Mouse (Mus musculus): ENCODE measurements around the gene Rin1. TPM values are rescaled to one million over a fixed set of nuclear protein-coding genes. Genes with fewer than 3 reads are reported as not detected.

Gene Rin1
- total RNA-seq, 2 experiments from 2014 or later = 0.15 to 0.65 TPM

DNA sequence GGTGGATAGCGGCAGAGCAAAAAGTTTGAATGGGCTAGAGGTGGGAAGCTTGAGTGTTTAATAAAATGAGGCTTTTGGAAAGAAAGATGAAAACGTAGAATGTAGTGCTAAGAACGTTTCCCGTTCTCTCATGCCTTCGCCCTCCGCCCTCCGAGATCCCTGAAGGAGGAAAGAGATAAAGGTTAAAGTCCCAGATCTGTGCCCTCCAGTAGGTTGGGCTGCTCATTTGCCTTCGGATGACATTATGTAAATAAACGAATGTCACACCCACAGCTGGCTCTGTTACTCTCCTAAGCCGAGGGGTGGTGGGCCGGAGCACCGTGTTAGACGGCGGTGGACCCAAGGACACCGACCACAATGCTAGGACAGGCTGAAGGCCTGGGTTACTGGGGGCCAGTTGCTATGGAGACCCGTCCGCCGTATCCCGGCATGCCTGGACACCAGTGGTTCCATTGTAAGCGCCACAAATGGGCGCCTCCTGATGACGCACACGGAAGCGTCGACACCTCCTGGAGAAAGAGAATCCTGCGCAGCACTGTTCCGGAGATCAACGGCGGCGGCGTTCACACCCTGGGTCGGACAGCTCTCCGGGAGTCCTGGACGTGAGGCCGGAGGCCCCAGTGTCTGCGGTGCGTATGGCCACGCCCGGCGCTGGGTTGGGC is 9.3 kb upstream of the Rin1 start, which contains the start of gene Brms1:
Gene Brms1 (plus strand): TSS at position 493 of the 662 bp plus-strand sequence.
- peak; percentile 85 for ATAC-seq (ENCODE audit: poor library complexity, severe bottlenecking)

DNA sequence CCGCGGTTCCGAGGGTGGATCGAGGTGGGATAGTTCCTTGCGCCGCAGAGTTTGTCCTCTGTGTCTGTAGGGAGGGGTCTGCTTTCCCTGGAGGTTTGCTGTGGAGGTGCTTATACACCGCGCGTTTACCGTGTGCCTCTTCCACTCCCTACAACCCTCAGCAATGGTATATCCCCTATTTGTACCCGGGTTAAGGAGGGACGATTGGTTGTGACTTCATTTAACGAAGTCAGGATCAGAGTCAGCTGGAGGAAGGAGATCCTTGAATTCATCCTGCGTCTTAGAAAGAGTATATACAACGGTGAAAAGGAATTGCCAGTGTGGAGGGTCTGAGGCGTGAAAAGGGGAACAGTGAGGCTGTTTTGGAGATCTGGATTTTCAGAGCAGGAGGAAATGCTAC is 8.7 kb upstream of the Rin1 start:
- ATAC-seq (ENCODE audit: poor library complexity, severe bottlenecking) = peak; percentile 4; the same call in 1 of the 2 replicates

DNA sequence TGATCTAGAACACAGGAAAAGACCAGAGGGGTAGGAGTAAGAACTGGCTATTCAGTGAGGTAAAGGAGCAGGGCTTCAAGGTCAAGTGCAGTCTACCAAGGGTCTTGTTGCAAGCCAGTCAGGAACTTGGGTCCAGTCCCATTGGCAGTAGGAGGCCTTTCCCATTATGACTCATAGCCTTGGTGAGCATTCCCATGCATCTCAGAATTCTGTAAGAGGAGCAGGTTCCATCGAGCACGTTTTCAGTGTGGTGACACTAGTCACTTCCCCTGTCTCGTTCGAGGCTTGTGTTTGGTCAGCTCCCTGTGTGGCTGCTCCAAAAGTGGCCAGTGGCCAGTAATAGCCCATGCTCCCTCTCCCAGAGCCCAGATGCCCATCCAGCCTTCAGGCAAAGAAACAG is 4.8 kb upstream of the Rin1 start:
- ATAC-seq (ENCODE audit: poor library complexity, severe bottlenecking) = no peak

DNA sequence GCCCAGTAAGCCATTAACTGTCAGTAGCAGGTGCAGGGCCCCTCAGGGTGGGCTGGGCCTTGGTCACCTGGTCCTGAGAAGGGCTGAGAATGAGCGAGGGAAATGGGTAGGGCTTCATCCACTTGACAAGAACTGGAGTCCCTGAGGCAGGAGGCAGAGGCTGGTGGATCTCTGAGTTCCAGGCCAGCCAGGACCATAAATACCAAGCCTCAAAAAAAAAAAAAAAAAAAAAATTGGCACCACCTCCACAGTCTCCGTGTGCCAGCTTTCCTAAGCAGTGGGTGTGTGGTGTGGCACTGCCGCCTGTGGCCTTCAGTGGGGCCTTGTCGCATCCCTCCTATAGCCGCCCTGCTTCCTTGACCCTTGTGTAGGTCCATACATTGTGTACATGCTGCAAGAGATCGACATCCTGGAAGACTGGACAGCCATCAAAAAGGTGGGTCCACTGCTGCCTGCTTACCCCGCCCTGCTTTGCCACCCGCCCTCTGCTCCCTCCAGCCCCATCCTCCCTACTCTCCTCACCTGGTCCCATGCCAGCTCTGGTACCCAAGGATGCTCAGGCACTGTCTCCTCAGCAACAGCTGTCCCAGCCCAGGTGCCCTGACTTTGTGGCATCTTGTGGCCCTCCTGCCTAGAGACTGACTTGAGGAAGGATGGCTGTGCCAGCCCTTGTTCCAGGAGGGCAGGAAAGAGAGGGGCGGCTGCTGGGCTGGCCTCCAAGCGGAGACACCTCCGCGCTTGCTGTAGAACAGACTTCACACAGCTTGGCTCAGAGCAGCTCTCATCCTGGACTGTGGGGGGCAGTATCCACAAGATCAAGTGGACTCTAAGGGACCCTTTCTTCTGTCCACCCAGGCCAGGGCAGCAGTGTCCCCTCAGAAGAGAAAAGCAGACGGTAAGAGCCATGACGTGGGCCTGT is 1.9 kb upstream of the Rin1 start:
- ATAC-seq (ENCODE audit: poor library complexity, severe bottlenecking) = no peak

DNA sequence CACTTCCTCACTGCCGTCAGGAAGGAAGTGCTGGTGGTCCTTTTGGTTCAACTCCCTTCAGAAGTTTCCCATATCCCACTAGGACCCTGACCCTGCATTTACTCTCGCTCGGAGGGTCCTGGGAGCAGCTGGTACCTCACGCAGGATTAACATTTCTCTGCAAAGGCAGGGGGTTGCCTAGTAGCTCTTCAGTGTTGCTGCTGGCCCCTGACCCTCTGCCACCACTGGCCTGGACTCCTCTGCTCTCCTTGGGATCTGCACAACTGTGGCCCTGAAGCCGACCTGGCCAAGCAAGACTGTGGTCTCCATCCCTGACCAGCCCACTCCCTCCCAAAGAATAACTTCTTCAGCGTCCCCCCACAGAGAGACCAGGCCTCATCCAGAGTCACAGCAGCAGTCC is 956 bp upstream of the Rin1 start:
- ATAC-seq (ENCODE audit: poor library complexity, severe bottlenecking) = no peak

DNA sequence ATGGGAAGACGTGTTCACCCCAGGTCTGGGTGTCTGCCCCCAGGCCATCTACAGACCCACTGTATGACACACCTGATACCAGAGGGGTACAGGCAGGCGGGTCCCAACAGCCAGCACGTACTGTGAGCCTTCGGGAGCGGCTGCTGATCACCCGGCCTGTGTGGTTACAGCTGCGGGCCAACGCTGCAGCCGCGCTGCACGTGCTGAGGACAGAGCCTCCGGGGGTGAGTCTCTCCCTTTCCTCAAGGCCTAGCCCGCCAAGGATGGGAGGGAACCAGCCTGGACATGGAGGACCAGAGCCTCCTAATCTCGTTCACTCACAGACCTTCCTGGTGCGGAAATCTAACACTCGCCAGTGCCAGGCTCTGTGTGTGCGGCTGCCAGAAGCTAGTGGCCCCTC is 750 bp downstream of the Rin1 start:
- no peak for ATAC-seq (ENCODE audit: poor library complexity, severe bottlenecking)

DNA sequence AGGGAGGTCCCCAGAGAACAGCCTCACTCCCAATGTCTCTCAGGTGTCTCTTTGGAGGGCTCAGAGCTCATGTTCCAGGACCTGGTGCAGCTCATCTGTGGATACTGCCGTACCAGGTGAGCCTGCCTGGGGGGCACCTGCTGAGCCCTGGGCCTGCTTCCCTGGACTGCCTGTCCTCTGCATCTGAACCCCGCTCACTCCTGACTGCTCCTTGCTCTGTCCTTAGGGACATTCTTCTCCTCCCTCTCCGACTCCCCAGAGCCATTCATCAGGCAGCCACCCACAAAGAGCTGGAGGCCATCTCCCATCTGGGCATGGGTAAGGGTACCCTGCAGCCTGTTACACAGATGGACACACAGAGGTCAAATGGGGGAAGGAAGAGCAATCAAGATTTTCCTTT is 1.2 kb downstream of the Rin1 start:
- no peak for ATAC-seq (ENCODE audit: poor library complexity, severe bottlenecking)

DNA sequence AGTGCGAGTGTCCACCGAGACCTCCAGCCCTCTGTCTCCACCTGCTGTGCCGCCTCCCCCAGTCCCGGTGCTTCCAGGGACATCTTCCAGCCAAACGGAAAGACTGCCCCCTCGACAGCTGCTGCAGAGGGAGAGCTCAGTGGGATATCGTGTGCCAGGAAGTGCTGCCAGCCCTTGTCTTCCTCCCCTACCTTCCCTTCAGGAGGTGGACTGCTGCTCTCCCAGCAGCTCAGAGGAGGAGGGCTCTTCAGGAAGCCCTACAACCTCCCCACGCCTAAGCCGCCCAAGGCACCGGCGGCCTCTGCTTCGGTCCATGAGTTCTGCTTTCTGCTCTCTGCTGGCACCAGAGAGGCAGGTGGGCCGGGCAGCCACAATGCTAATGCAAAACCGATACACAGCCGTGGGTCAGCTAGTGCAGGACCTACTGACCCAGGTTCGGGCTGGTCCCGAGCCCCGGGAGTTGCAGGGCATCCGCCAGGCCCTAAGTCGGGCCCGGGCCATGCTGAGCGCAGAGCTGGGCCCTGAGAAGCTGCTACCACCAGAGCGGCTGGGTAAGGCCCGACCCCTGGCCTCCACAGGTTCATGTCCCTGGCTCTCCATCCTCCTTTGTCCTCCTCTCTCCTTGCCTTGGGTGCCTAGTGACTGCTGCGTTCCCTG is 2.0 kb downstream of the Rin1 start:
- no peak for ATAC-seq (ENCODE audit: poor library complexity, severe bottlenecking)

DNA sequence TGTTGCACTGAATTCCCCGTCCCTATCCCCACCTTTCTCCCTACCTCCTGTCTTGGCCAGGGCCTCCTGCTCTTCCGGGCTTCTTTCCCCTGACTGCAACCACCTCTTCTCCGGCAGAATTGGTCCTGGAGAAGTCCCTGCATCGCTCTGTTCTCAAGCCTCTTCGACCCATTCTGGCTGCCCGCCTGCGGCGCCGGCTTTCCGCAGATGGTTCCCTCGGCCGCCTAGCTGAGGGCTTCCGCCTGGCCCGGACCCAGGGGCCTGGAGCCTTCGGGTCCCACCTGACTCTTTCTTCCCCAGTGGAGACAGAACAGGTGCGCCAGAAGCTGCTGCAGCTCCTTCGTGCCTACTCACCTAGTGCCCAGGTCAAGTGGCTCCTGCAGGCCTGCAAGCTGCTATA is 2.6 kb downstream of the Rin1 start:
- ATAC-seq (ENCODE audit: poor library complexity, severe bottlenecking) = no peak

DNA sequence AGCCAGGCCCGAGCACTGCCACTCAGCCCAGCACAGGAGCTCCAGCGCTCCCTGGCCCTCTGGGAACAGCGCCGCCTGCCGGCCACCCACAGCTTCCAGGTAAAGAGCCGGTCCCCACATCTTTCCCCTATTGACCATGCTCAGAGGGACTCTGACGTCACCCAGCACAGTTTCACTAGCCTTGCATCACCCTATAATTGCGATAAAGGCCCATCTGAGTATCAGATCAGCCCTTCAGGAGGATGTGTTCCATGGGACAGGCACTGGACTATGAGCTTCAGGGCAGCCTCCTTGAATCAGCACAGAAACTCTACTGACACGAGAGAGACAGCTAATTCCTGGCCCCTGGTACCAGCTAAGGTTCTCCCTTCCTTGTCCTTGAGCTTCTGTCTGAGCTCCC is 3.6 kb downstream of the Rin1 start:
- peak; percentile 68 for ATAC-seq (ENCODE audit: poor library complexity, severe bottlenecking)

DNA sequence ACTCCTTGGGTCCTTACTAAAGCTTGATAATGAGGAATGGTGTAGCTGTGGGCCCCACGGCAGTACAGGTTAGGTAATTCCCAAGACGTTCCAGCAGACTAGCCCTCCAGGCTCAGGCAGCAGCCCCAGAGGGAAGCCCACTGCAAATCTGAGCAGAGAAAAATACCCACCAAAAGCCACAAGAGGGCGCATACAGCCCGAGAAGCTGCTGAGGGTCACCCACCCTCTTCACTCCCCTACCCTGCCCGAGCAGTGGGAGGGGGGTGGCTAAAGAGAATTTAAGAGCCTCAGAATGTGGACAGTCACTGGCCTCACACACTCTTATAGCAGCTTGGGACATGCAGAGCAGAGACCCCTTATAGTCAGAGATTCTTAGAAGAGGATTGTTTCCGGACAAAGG is 6.0 kb downstream of the Rin1 start:
- no peak for ATAC-seq (ENCODE audit: poor library complexity, severe bottlenecking)

DNA sequence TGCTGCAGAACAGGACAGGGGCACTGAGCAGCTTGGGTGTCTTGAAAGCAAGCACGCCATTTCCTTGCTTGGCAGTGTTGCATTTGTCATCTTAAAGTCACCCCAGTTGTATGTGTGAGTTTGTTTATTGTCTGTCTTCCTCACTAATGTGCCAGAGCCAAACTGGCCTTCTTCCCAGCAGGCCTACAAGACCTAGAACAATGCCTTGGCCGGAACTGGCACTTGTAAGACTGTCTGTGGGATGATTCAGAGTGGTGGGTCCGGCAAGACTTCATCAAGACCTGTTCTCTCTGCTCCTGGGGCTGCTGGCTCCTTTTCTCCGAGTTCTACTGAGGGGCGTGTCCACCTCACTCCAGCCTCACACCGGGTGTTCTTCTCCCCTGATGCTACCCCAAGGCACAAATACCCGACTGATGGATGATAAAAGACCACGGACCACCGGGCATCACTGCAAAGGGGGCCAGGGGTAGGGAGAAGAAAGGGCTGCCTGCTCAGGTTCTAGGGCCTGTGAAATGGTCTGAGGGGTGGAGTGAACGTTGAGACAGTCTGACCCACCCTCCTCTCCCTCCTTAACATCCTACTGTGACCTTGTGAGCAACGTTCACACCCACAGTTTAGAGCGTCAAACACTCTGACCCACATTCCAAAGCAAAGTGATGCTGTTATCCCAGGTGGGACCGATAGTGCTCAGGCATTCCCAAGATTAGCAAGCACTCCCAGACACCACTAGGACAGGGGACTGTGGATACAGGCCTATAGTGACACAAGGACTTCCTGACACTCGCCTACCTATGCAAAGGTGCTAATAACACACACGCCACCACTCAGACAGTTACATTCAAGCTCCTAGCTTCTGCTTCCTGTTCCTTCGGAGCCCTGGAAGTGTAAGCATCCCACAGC is 7.8 kb downstream of the Rin1 start:
- no peak for ATAC-seq (ENCODE audit: poor library complexity, severe bottlenecking)

DNA sequence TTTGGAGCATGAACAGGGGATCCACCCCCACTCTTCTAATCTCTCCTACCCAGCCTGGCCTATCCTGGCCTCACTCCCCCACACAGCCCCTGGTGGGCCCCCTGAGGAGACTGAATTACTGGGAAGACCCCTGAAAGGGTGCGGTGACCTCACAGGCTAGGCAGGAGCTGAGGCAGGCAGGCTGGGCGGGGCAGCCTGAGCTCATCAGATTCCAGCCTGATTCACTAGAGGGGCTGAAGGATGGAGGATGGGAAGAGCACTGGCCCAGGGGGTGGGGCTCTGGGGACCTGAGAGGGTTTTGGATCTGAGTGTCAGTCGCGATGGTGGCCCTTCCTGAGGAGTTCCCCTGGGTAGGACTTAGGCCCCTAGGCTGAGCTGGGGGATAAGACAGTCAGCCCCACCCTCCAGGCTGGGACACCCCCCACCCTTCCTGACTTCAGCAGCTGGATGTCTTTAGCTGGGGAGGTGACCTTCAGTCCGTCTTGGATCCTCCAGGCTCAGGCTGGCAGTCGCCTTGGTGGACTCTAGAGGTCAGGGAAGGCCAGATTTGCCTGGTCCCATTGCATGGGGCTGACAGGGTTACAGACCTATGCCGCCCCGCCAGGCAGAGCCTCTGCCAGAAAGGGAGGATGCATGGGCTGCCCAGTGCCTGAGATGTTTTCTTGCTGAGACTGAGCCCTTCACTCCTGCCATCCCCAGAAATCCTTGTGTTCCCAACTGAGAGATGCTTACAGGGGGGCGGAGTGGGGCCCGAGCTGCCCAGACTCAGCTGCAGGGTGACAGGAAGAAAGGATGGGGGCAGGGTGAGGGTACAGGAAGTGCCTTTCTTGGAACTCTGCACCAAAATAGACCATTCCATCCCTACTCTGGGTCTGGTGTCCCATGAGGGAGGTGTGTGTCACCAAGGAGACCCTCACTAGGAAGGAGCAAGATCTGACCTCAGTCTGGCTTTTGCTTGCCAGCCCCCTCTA is 8.8 kb downstream of the Rin1 start:
- no peak for ATAC-seq (ENCODE audit: poor library complexity, severe bottlenecking)

DNA sequence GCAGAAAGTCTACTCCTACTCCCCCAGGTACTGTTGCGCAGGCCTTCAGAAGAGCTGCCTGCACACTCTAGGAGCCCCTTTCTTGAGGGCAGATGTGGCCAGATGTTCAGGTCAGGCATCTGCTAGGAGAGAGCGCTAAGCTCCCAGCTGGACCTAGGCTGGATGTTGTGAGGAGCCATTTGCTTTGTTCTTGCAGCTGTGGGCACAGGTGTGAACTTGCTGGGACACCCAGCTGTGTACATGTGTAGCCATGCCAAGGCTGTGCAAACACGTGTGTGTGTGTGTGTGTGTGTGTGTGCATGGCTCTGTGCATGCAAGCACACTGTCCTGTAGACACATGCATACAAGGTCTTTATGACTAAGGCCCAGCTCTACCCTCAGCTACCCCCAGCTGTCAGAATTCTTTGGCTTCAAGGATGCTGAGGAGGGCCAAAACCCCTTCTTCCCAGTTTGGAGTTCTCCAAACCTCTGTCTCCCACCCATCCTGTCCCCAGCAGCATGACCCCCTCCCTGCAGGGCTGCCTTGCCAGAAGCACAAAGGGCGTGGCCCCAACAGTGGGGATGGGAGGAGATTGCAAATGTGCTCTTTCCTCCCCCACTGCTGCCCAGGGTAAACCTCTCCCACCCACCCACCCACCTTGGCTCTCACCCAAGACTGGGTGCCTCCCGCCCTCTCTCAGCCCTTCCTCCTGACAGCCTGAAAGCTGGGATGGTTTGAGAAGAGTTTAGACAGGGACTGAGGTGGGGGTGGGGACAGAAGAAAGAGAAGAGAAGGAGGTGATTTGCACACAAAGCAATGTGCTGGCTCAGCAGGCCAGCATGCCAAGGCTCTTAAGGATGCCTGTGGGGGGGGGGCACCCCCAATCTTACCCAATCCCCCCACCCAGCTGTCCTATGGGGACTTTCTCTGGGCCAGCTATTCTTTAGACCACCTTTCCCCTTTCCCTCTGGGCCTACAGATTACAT is 10.4 kb downstream of the Rin1 start:
- no peak for ATAC-seq (ENCODE audit: poor library complexity, severe bottlenecking)

DNA sequence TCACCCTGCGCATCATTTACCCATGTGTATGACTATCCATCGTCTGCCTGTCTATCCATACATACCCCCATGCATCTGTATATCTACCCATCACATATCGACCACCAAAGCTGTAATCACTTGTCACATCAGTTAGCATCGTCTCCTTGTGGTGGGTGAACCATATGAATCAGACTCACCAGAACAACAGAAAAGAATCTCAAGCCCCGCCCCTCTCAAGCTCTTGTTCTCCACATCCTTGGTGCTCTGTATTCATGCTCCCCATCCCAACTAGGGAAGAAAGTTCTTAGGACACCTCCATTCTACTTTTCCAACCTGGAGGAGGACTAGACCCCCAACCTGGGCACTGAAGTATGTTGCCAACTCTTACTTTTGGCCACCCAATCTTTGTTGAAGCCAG is 11.8 kb downstream of the Rin1 start:
- no peak for ATAC-seq (ENCODE audit: poor library complexity, severe bottlenecking)

DNA sequence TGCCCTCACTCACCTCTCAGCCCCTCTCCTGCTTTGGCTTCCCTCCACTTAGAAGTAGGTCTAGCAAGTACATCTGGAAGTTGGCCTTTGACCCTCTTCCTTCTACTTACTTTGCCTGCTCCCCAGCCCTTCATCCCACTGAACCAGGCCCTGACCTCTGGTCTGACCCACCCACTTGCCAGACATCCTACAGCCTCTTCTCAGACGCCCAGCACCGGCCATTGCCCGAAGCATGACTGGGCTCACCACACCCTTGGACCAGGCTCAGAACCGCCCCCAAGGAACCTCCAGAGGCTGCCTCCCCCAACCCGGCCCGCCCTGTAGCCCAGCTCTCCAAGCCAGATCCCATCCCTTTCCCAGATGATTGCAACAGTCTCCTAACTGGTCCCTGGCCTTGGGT is 12.2 kb downstream of the Rin1 start:
- ATAC-seq (ENCODE audit: poor library complexity, severe bottlenecking) = no peak

DNA sequence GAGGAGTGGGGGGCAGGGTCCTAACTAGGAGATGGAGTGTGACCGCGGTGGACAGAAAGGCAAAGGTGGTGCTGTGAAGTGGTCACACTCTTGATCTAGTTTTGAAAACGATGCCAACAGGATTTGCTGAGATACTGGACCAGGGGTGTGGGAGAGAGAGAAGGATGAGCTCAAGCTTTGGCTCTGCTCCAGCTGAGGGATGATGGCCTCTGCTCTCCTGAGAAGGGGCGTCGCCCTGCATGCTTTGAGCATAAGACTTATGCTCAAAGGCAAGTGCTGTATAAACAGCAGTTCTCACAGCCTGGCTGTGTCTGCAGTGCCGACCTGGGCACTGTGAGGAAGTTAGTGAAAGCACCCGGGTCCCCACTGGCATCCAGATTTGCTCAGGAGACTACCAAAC is 14.8 kb downstream of the Rin1 start:
- no peak for ATAC-seq (ENCODE audit: poor library complexity, severe bottlenecking)

DNA sequence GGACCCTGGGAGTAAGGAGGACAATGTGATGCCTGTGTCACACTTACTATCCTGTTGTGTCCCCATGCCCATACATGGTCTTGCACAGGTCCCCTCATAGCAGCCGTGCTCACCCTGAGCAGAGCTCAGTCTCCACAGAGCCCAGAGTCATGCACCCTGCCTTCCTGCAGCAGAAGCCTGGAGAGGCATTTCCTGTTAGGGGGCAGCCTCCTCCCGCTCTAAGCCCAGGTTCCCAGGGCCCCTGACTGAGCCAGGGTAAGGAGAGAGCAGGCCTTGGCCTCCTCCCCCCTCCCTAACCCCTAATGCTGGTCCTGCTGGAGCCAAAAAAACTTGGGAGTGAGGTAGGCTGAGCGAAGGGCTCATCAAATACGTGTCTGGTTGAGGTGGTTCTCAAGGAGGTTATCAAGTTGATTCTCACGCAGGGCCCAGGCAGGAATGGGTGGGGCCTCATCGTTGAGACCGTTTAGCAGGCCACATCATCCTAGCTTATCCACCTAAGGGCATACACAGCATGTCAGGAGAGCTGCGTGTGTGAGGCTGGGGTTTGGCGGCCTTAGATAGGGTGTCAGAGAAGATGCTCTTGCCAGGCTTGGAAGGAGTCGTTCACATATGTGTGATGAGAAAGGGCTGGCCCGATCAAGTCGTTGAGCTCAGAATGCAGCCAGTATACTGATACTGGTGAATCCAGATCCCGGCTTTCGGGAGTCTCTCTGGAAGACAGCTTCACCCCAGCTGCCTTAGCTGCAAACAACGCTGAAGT is 16.9 kb downstream of the Rin1 start:
- ATAC-seq (ENCODE audit: poor library complexity, severe bottlenecking) = 0 out of 2 replicates have a peak, but pooled peaks have one; percentile 20

Data from megakaryocyte, adult 5-6 weeks (primary cell).